Mouse (Mus musculus) megakaryocyte, embryonic 14.5 days (primary cell): ENCODE measurements around the gene Zfp362.

ENCODE experiments used
- FLI1 ChIP-seq: IDR thresholded peaks from 2 replicates; pipeline ENCODE4 v1.6.1; 2012; ENCODE audit warnings: low read length, inconsistent platforms, mixed read lengths
- GATA1 ChIP-seq: IDR thresholded peaks from 3 replicates; pipeline ENCODE4 v1.6.1; 2012; ENCODE audit warnings: mixed read lengths, low read length, inconsistent platforms, borderline replicate concordance

DNA sequence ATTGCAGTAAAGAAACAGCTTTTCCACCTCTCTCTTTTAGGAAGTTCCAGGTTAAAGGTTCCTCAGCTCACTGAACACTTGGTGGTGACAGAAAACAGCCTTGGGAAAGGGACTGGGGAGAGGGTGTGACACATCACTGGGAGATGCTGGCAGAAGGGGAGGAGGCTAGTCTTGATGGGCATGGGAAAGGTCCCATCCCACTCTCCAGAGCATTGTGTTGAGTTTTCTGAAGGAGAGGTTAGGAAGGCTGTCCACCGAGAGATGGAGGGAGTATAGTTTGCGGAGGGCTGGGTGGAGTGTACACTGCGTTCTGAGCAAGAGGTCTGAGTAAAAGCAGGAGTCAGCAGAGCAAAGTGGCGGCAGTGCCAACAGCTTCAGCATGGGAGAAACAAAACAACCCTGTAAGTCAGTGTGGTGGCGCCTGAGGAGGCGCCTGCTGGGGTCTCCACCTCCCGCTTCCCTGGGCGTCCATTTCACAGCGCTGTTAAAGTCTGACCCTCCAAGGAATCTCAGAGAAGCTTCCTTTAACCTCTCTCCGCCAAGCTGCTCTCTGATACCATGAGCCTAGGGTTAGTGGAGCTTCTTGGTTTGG lies 63.4 kb downstream of the Zfp362 start:
- TF ChIP-seq GATA1 (no peak), FLI1 (no peak)
